Mouse (Mus musculus) G1E (cell line): ENCODE measurements around the gene Adgra1. TPM values are rescaled to one million over a fixed set of nuclear protein-coding genes. Genes with fewer than 3 reads are reported as not detected.

ENCODE experiments used
- ATAC-seq: 2 replicates; pipeline ENCODE4 v1.8.0; 2016; ENCODE audit warnings: mild to moderate bottlenecking; ENCODE audit not compliant: insufficient number of reproducible peaks, poor library complexity, low FRiP score, severe bottlenecking; ENCODE audit errors: extremely low read depth
- DNase-seq: peaks from one replicate; pipeline ENCODE4 v3.0.0; 2012; ENCODE audit warnings: low spot score
- H3K27me3 ChIP-seq: 2 replicates; pipeline ENCODE4 v1.6.1; 2012; ENCODE audit warnings: mild to moderate bottlenecking, low read length, inconsistent platforms; ENCODE audit not compliant: insufficient read depth
- H3K36me3 ChIP-seq: replicated peaks from 2 replicates; pipeline ENCODE3; 2012; ENCODE audit warnings: mild to moderate bottlenecking, inconsistent platforms
- H3K4me1 ChIP-seq: 2 replicates; pipeline ENCODE4 v1.6.1; 2012; ENCODE audit warnings: low read depth, low read length, inconsistent platforms, mixed read lengths; ENCODE audit not compliant: insufficient read depth
- H3K4me3 ChIP-seq: 2 replicates; pipeline ENCODE4 v1.5.1; 2012; ENCODE audit warnings: low read depth, mild to moderate bottlenecking, inconsistent platforms, low read length, moderate library complexity, mixed read lengths
- H3K9me3 ChIP-seq: replicated peaks from 2 replicates; pipeline ENCODE4 v1.6.1; 2012; ENCODE audit warnings: inconsistent platforms
- CTCF ChIP-seq: IDR thresholded peaks from 2 replicates; pipeline ENCODE4 v1.5.1; 2012; ENCODE audit warnings: low read depth, low read length, inconsistent platforms, mixed read lengths
- GATA1 ChIP-seq: IDR thresholded peaks from 2 replicates; pipeline ENCODE4 v1.6.1; 2012; ENCODE audit warnings: borderline replicate concordance, low read length, inconsistent platforms, mixed read lengths
- GATA2 ChIP-seq: IDR thresholded peaks from 2 replicates; pipeline ENCODE4 v1.6.1; 2012; ENCODE audit warnings: low read depth, low read length, inconsistent platforms, borderline replicate concordance
- POLR2AphosphoS5 ChIP-seq: IDR thresholded peaks from 2 replicates; pipeline ENCODE4 v1.6.1; 2012; ENCODE audit warnings: low read depth, low read length, inconsistent platforms; ENCODE audit not compliant: insufficient replicate concordance
- TAL1 ChIP-seq: conservative IDR thresholded peaks from 2 replicates; pipeline ENCODE4 v1.6.1; 2012; ENCODE audit warnings: low read depth, low read length, inconsistent platforms, mixed read lengths
- polyA plus RNA-seq: library from polyadenylated mRNA; stranded (reverse); fragments of >175 nt; gene quantifications from 2 replicates; pipeline ENCODE4 v1.2.3, GENCODE M21; 2012
- total RNA-seq, 2 experiments: library from RNA; stranded (forward) in 1 of 2; stranded (reverse) in 1 of 2; fragments of 200-1000 nt in 1 of 2; fragments of >200 nt in 1 of 2; fragmentation: Nextera tagmentation in 1 of 2; gene quantifications; 2 replicates each; pipeline ENCODE4 v1.2.3; 2014 to 2017

The Adgra1 gene
- total and polyA plus RNA-seq, 3 experiments: 0.16 TPM; not detected in 2

- Histone ChIP-seq H3K36me3 (no peaks in the 10 kb centered on the region), H3K9me3 (peaks cover 21% of the 10 kb centered on the region), H3K27me3 (no peaks in the 10 kb centered on the region), H3K4me1 (no peaks in the 10 kb centered on the region), H3K4me3 (no peak overlapping the region)
- ATAC-seq (no peak), DNase-seq (no peak)
- no peak for TF ChIP-seq GATA1
- no peak for TF ChIP-seq POLR2AphosphoS5
- TF ChIP-seq TAL1: no peak
- TF ChIP-seq GATA2: no peak
- TF ChIP-seq CTCF: no peak
These were observed 74.2 kb downstream of the Adgra1 start for GRCm38 (mm10) chr7:139908176-139908575.

- Histone ChIP-seq H3K4me3 (no peak overlapping the region), H3K36me3 (no peaks in the 10 kb centered on the region), H3K27me3 (peaks cover under 1% of the 10 kb centered on the region; the same call in 1 of the 2 replicates), H3K4me1 (no peaks in the 10 kb centered on the region), H3K9me3 (peaks cover 29% of the 10 kb centered on the region)
- no peak for DNase-seq
- no peak for ATAC-seq
- no peak for TF ChIP-seq GATA2
- no peak for TF ChIP-seq POLR2AphosphoS5
- no peak for TF ChIP-seq TAL1
- TF ChIP-seq CTCF: no peak
- TF ChIP-seq GATA1: no peak
These were observed 75.5 kb downstream of the Adgra1 start for GRCm38 (mm10) chr7:139909469-139909868.

GRCm38 (mm10) chr7:139910204-139910835, 76.3 kb downstream of the Adgra1 start:
- Histone ChIP-seq H3K4me3 (no peak overlapping the region), H3K4me1 (no peaks in the 10 kb centered on the region), H3K9me3 (peaks cover 31% of the 10 kb centered on the region), H3K27me3 (peaks cover 3% of the 10 kb centered on the region; the same call in 1 of the 2 replicates), H3K36me3 (no peaks in the 10 kb centered on the region)
- DNase-seq (no peak), ATAC-seq (no peak)
- TF ChIP-seq POLR2AphosphoS5 (no peak), GATA2 (no peak), GATA1 (no peak), TAL1 (no peak), CTCF (no peak)

- Histone ChIP-seq H3K4me1 (no peaks in the 10 kb centered on the region), H3K27me3 (peaks cover 6% of the 10 kb centered on the region; the same call in 1 of the 2 replicates), H3K4me3 (no peak overlapping the region), H3K9me3 (peaks cover 26% of the 10 kb centered on the region), H3K36me3 (no peaks in the 10 kb centered on the region)
- DNase-seq (no peak), ATAC-seq (no peak)
- TF ChIP-seq CTCF (no peak), POLR2AphosphoS5 (no peak), TAL1 (no peak), GATA2 (no peak), GATA1 (no peak)
These were observed 80.4 kb downstream of the Adgra1 start for GRCm38 (mm10) chr7:139914141-139915047.

GRCm38 (mm10) chr7:139915646-139916257, 81.8 kb downstream of the Adgra1 start:
- H3K4me1 ChIP-seq: no peaks in the 10 kb centered on the region
- H3K36me3 ChIP-seq: no peaks in the 10 kb centered on the region
- no peak overlapping the region for H3K4me3 ChIP-seq
- DNase-seq: no peak
- peaks cover 6% of the 10 kb centered on the region; the same call in 1 of the 2 replicates for H3K27me3 ChIP-seq
- TF ChIP-seq TAL1 (no peak), POLR2AphosphoS5 (no peak), CTCF (no peak), GATA2 (no peak), GATA1 (no peak)
- no peak for ATAC-seq
- H3K9me3 ChIP-seq: peaks cover 34% of the 10 kb centered on the region
